Mouse (Mus musculus) hindlimb bud, embryonic 11.5 days (tissue): Measurements from ENCODE around the gene Rab22a.
"Not testable (repeated sequence)": the region's sequence is repeated elsewhere in the genome, so short reads cannot be mapped to it uniquely, and the experiment has no call there.

ENCODE experiments used
- DNase-seq: peaks from one replicate; pipeline ENCODE4 v3.0.0-alpha.2; 2012; ENCODE audit warnings: low read depth, low spot score; ENCODE audit errors: extremely low spot score

The Rab22a gene

DNA sequence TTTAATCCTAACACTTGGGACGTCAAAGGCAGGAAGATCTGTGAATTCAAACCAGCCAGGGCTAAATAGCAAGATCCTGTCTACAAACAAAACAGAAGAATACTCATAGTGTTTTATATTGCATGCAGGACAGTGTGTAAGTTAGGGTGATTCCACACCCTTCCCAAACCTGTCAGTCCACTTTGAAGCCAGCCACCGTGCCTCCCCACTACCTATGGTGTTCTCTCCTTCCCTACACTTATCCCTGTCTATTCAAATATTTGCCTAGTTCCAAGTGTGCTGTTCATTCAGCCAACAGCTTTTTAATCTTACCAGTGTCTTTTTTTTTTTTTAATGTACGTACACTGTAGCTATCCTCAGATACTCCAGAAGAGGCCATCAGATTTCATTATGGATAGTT, 7.3 kb downstream of the Rab22a start:
- no peak for DNase-seq

DNA sequence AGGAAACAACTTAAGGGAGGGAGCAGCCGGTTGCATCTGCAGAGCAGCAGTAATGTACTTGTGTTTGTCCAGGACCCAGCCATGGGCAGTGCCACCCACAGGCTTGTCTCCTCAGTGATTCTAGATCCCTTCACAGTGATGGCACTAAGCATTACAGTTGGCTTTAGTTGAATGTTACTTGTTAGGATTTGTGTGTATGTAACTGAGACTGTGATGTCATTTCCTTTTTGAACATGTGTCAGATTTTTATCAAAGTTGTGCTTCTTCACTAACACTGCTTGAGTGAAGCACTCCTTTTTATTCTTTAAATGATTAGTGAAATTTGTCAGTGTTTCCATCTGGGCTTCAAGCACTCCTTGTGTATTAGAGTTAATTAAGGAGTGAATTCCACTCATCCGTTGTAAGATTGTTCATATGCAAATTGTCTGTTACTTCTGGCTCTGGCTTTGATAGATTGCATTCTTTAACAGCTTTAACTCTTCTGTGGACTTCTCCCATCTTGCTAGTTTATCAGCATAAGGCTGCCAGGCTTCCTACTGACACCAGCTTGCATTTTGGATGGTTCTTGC, 12.9 kb downstream of the Rab22a start:
- no peak for DNase-seq

DNA sequence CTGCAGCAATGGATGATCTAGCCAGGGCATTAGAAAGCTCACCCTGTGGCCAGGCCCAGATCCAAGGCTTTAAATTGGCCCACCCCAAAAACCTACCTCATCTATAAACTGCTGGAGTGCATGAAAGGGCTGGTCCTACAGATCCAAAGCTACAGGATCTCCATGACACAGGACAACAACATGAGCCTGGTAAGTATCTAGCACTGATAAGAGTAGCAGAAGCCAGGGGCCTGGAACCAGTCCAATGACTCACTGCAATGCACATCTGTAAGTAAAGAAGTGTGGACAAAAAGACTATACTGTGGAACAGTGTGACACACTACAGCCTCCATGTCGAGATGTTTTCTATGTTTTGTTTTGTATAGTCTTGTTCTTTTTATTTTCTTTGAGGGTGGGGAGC, 13.9 kb downstream of the Rab22a start:
- no peak for DNase-seq

DNA sequence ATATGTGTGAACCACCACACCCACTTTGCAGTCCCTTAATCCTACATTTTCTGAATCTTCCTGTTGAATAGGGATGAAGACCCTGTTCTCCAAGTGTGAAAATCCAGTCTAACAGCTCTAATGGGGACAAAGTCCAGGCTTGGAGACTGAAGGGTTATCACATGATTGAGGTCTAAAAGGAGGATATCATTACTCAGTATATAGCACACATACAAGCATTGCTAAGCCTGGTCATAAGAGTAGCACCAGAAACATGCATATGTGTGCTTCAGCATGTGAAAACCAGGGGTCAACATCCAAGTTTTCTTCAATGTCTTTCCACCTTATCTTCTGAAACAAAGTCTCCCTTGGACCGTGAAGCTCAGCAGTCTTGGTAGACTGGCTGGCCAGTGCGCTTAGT, 19.0 kb downstream of the Rab22a start:
- DNase-seq, result no peak

- no peak for DNase-seq
Observed at GRCm38 (mm10) chr2:173679217-173679616, 19.7 kb downstream of the Rab22a start.

DNA sequence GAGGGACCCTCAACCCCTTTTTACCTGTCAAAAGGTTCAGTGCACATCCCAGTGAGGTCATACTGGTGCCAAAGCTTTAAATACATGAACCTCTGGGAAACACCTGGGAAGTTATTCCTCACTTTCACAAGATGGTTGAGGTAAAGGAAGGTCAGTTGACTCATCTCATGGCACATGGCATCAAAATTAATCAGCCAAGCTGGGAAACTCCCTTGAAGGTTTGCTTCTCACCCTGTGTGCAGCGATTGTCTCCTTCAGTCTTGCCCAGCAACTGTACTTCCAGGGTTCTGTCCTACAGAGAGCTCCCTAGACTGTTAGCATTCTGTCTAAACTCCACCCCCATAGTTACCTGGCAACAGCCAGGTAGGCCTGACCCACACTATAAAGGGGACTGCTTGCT, 20.6 kb downstream of the Rab22a start:
- DNase-seq, result no peak

GRCm38 (mm10) chr2:173682773-173683172, 23.2 kb downstream of the Rab22a start:
- DNase-seq, result no peak

DNA sequence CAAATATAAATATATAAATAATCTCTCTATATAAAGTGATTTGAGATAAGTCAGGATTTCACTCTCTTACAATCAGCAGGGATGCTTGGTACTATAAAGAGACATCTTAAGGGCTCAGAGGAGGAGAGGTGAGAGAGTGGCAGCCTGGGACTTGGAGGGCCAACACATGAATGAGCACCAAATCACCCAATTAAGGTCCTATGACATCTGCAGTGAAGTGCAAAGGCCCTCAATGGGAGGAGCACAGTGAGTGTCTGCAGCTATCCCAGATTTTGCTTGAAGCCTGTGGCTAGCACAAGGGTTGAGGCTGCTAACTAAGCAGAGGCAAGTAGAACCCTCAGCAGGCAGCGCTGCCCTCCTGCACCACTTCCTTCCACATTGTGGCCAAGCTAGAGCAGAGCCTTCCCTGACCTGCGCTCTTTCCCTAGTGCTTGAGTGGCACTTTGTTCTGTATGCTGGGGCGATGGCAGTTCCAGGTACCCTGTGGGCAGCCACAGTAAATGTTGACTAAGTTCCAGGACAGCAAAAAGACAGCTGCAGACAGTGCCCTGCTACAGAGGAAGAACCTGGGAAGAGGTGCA, 26.3 kb downstream of the Rab22a start:
- DNase-seq, result no peak

DNA sequence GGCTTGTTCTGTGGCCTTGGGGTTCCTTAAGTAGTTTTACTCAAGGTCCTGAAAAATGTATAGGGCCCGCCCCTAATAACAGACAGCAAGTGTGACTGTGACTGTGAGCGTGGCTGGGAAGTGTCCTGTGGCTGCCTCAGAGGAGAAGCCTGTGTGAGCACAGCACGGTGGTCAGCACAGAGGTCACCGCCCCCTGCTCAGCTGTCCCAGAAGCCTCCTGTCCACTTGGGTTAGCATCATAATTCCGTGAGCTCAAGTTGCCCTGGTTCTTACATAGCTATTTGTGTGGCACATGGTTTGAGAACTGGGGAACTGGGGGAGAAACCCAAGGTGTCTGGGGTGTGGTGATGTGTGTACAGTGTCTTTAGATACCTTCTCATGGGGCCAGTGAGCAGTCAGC, 27.8 kb downstream of the Rab22a start:
- DNase-seq, result no peak

GRCm38 (mm10) chr2:173689835-173690234, 30.3 kb downstream of the Rab22a start:
- no peak for DNase-seq

DNA sequence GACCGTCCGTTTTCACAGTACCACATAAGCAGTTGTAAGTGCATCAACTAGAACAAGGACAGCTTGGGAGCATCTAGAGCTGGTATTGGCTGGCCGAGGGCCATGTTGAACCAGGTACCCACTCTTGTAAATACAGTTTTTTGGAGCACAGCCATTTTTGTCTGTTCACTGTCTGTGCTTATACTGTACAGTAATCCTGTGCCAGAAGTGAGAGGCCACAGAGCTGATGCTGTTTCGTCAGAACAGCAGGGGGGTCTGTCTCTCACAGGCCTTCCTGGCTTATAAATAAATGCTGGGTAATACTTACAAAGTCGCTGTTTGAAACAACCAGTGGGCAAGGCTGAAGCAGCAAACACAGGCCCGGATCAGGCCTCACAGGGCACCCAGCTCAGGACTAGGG, 32.2 kb downstream of the Rab22a start:
- DNase-seq, result no peak

DNA sequence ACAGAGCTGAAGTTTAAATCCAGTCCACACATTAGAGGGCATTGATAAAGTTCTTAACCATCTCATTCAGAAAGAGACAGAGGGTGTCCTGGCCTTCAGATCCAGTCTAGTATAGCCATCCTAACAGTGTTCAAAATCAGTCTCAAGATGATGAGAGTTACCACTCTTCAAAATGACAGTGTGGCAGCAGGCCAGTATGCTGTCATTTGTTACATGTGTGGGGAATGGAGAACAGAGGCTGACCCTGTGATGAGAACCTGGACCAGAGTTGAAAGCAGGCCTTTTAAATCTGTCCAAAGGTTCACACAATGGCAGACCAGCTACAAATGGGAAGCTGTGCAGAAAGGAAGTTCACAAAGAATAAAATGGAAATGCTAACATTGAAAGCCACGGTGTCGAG, 33.1 kb downstream of the Rab22a start:
- no peak for DNase-seq

DNA sequence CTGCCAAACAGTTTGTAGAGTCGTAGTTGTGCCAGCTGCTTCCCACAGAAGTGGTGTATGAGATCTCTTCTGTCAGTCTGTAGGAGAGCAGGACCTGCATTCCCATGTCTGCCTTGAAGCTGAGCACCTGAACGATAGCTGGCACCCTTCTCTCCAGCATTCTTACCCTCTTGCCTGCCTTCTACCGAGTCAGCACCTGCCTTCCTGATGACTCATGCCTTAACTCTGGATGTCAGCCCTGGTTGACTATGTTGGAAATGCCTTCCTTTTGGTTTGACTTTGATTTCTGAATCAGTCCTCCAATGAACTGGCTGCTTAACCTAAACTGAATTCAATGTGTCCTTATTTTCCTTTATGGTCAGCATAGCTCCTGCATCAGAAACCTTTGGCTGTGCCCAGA, 39.3 kb downstream of the Rab22a start:
- no peak for DNase-seq

GRCm38 (mm10) chr2:173702096-173702866, 42.7 kb downstream of the Rab22a start:
- no peak for DNase-seq

DNA sequence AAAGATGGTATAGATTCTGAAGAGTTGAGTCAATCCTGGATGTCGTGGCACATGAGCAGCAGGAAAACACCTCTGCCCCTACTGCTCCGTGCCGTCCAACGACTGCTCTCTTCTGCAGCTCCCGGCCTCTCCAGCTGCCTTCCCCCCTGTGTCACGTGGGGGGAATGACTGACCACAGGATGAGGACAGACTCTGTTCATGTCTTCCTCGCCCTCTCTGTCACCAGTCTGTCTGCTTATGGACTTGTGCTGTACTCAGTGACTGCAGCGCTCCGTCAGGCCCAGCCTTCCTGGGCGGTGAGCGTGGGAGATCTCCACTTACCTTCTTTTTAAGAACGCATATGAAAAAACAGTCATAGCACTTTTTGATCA, 43.3 kb downstream of the Rab22a start:
- no peak for DNase-seq

DNA sequence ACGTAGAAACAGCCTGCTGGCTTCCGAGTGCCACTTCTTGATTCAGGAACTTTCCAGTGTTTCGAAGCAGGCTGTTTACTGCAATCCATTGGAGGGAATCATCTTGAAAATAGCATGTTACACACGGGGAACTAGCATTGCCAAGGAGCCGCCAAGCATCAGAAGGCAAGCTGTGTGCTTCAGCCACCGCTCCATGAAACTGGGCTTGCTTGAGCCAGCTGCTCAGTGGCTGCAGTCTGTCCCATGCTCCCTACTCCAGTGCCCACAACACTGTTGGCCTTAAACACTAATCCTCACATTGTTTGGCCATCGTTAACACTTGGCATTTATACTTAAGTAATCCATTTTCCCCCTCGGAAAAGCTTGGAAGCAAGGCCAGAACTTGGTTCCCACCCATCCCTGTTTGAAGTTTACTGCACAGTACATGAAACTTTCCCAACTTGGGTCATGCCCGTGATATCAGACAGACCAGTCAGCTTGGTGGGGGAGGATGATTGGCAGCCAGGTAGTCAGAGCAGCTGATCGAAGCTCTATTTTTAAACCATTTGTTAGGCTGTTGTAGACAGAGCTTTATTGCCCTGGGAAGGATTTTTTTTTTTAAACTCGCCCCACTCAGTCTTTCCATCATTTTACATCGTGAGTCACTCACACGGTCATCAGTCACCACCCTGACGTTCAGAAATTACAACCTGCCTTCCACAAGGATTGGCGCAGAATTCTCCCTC, 46.4 kb downstream of the Rab22a start:
- DNase-seq, result no peak

GRCm38 (mm10) chr2:173707626-173708025, 48.1 kb downstream of the Rab22a start:
- not testable (repeated sequence) for DNase-seq

DNA sequence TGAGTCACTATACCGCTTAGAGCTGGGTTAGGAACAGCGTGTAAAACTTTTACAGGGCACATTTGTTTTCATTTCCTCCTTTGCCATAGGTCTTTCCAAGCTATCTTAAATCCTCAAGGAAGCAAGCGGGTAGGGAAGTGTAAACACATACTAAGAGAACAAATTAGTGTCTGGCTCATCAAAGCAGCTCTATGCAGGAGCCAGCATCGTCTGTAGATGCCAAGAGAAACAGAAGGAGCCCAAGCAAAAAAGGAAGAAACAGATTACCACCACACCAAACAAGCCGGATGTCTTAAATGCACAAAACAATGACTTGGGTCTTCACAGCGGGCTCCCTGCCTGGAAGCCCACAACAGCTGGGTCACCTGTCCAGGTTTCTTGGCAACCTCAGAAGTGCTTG, 50.6 kb downstream of the Rab22a start:
- no peak for DNase-seq

- DNase-seq, result no peak
Observed at GRCm38 (mm10) chr2:173712656-173713055, 53.1 kb downstream of the Rab22a start.

GRCm38 (mm10) chr2:173713241-173713640, 53.7 kb downstream of the Rab22a start:
- no peak for DNase-seq

DNA sequence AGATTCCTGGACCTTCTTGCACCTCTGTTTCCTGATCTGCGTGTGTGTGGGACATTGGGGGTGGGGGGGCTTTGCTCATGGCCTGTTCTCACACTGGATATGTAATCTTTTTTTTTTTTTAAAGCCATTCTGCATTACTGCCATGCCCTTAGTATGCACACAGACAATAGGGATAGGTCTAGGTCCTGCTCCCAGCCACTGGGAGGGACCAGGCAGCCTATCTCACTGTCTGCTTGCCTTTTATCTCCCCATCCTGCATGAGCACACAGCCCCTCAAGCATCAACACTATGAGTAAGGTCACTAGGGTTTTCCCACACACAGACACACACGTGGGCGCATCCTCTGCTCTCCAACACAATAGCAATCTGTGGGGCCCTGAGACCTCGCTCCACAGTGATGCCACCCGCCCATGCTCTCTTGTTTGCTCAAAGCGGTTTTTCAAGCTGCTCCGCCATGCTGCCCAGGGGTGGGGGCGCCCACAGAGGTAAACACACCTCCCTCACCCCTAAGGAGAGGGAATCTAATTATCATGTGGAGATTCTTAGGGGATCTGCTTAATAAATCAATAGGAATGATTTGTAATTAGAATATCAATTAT, 55.2 kb downstream of the Rab22a start:
- DNase-seq, result no peak

DNA sequence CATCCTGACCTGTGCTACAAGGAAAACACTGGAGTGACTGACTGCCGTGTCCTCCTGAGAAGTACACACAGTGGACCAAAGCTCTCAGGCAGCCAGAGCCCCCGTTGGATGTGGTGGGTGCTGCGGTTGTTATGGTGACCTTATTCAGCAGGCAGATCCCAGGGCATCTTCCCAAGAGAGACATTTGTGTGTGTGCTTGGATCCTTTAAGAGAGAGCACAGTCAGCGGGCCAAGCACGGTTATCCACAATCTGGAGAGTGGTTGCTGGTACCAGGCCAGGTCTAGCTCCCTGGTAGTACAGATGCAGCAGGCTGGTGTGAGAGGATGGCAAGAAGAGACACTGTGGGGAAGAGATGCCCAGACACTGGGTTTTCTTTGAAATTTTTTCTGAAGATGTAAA, 57.4 kb downstream of the Rab22a start:
- DNase-seq, result no peak
